Comparison of ENCODE assay signal across 9 mouse cellular contexts in genomic region chr16:91081508-91081907, GRCm38 (mm10). TPM values are rescaled to one million over a fixed set of nuclear protein-coding genes. Genes with fewer than 3 reads are reported as not detected.
DNase-seq lines count a peak whose midpoint lies in the region; TF ChIP-seq lines count a peak whose summit lies in the region.
"Had no signal": no experiment of that assay in that cellular context is flagged by ENCODE, and none has a peak within 500 bp of the region (broad histone marks: within the 10 kb centered on the region; RNA-seq: fewer than 3 reads in every experiment).

No protein-coding gene starts in this region.

- H3K79me2 ChIP-seq in heart, adult 2 months (replicated peaks; ENCODE audit: control insufficient read depth, insufficient read depth, low read length): no peaks in the 10 kb centered on the region

- no peak overlapping the region for H3K9ac ChIP-seq in heart, adult 2 months (ENCODE audit: low read depth, low read length)

- TF ChIP-seq CTCF in heart, adult 2 months (IDR thresholded peaks at IDR 0.05): peak; percentile 75

- no peaks in the 10 kb centered on the region for H3K4me1 ChIP-seq in heart, adult 2 months (ENCODE audit: control insufficient read depth, insufficient read depth, low read length)

- 24% methylated on average over 11 of the region's 12 CpGs for WGBS in heart, adult 2 months

- peak; percentile 58; the same call in 1 of the 2 replicates for TF ChIP-seq EP300 in heart, adult 2 months (IDR thresholded peaks at IDR 0.05; ENCODE audit: insufficient read depth, low read depth, low read length)

- no peak overlapping the region for H3K4me3 ChIP-seq in heart, adult 2 months

- TF ChIP-seq POLR2A in heart, adult 2 months (IDR thresholded peaks at IDR 0.05; ENCODE audit: insufficient read depth, low read depth, low read length): no peak

- no peak overlapping the region for H3K27ac ChIP-seq in heart, adult 2 months

- peak; percentile 61 to 77 for DNase-seq in CD8-positive naive resting alpha-beta T cell, adult 2 months (ENCODE audit: low read depth in 2 of 2, low spot score in 2 of 2)
- peak; percentile 48 to 65 for DNase-seq in adrenal gland, adult 18-20 months (ENCODE audit: low spot score in 2 of 2)
- DNase-seq in embryo, embryonic 11 days: peak; percentile 86
- peak; percentile 48 to 51 for DNase-seq in heart, adult 2 months
- peak; percentile 73 to 80 for DNase-seq in layer of hippocampus, adult 8-10 months (ENCODE audit: low spot score in 2 of 2)
- DNase-seq in lung, postnatal 10 days: peak; percentile 81
- DNase-seq in retina, embryonic 14.5 days (ENCODE audit: low spot score): peak; percentile 94
- DNase-seq in thymus, postnatal 4 days: peak; percentile 75

- H3K36me3 ChIP-seq in heart, adult 2 months (ENCODE audit: control insufficient read depth, insufficient read depth, low read length): no peaks in the 10 kb centered on the region

- intact Hi-C loops in heart, adult 2 months (cut with DNase I): loop anchor here (1.0 to 5.0 kb wide), 3 partner anchors 86 to 271 kb away; no protein-coding TSS in a partner anchor

- H3K27me3 ChIP-seq in heart, adult 2 months (ENCODE audit: control insufficient read depth, insufficient read depth, low read length): no peaks in the 10 kb centered on the region

RNA-seq across cellular contexts. Expression of gene 4932438H23Rik, which starts 13.4 kb away (rescaled TPM):
- under 1 TPM; 0.20 to 0.35 TPM for total RNA-seq in adrenal gland, adult 18-20 months (2021)
- under 1 TPM in 1 of 2 experiments, not detected in 1; 0.14 TPM for total RNA-seq in heart, adult 2 months (2021)
- 0.06 and 0.12 TPM in 2 replicates for polyA plus RNA-seq in heart, adult 2 months (2012; rRNA removed)
- 1 to 10 TPM; 1.1 to 2.8 (median 2.1) TPM for total RNA-seq in layer of hippocampus, adult 8-10 months (2022)
- polyA plus RNA-seq: heart, embryonic 16.5 days had no signal

RNA-seq across cellular contexts. Expression of gene Paxbp1, which starts 37.2 kb away (rescaled TPM):
- total RNA-seq in adrenal gland, adult 18-20 months (2021): 10 to 100 TPM; 46.7 to 72.0 TPM
- 10 to 100 TPM; 11.6 to 12.0 TPM for total RNA-seq in heart, adult 2 months (2021)
- polyA plus RNA-seq in heart, adult 2 months (2012; rRNA removed): 10.2 and 27.2 TPM in 2 replicates
- 10 to 100 TPM; 57.5 to 84.8 (median 69.6) TPM for total RNA-seq in layer of hippocampus, adult 8-10 months (2022)
